Mouse (Mus musculus) left cerebral cortex, postnatal 4 days (tissue): ENCODE data around the gene Phf24. TPM values are rescaled to one million over a fixed set of nuclear protein-coding genes. Genes with fewer than 3 reads are reported as not detected.

Experiments used
- DNase-seq: peaks from one replicate; pipeline ENCODE4 v3.0.0-alpha.2; 2022
- intact Hi-C: fragments of 180-260 bp; cut with DNase I; formaldehyde crosslinking; loops from one replicate; pipeline ENCODE4 v1.15.1; 2025
- total RNA-seq, 2 experiments: library from RNA; stranded (reverse); gene quantifications; 2 replicates each; pipeline ENCODE4 v1.2.3; 2021

Gene Phf24
- total RNA-seq, 2 experiments from 2014 or later: 156 to 162 TPM

- no peak for DNase-seq
- intact Hi-C loops: no loop called here
Measured at GRCm38 (mm10) chr4:42949051-42949675, 32.7 kb downstream of the Phf24 start.

GRCm38 (mm10) chr4:42949676-42950051 lies 33.2 kb downstream of the Phf24 start, which contains the start of gene Dnajb5:
Dnajb5 (plus strand) TSS chr4:42949814.
- intact Hi-C loops: no loop called here
- DNase-seq: peak; percentile 97

GRCm38 (mm10) chr4:42950065-42950558 lies 33.7 kb downstream of the Phf24 start:
- intact Hi-C loops: no loop called here
- peak; percentile 92 for DNase-seq

- DNase-seq: no peak
- intact Hi-C loops: no loop called here
Measured at GRCm38 (mm10) chr4:42951206-42952195, 35.0 kb downstream of the Phf24 start.

- intact Hi-C loops: no loop called here
- DNase-seq: no peak
Measured at GRCm38 (mm10) chr4:42952563-42952962, 36.1 kb downstream of the Phf24 start.

GRCm38 (mm10) chr4:42953435-42954094 lies 37.1 kb downstream of the Phf24 start:
- DNase-seq: peak; percentile 83

GRCm38 (mm10) chr4:42954297-42954696 lies 37.8 kb downstream of the Phf24 start:
- intact Hi-C loops: no loop called here
- DNase-seq: peak; percentile 82

More at GRCm38 (mm10) chr4:42953435-42954094, 37.1 kb downstream of the Phf24 start:
- intact Hi-C loops: no loop called here

GRCm38 (mm10) chr4:42955200-42955599 lies 38.7 kb downstream of the Phf24 start:
- no peak for DNase-seq
- intact Hi-C loops: no loop called here

- intact Hi-C loops: no loop called here
- DNase-seq: no peak
Measured at GRCm38 (mm10) chr4:42956581-42956980, 40.1 kb downstream of the Phf24 start.

GRCm38 (mm10) chr4:42957306-42957705 lies 40.8 kb downstream of the Phf24 start:
- DNase-seq: no peak
- intact Hi-C loops: no loop called here

- intact Hi-C loops: no loop called here
- no peak for DNase-seq
Measured at GRCm38 (mm10) chr4:42957979-42958378, 41.5 kb downstream of the Phf24 start.

GRCm38 (mm10) chr4:42958942-42959341 lies 42.5 kb downstream of the Phf24 start:
- intact Hi-C loops: no loop called here
- no peak for DNase-seq

GRCm38 (mm10) chr4:42959382-42959781 lies 42.9 kb downstream of the Phf24 start:
- DNase-seq: no peak
- intact Hi-C loops: no loop called here

GRCm38 (mm10) chr4:42961592-42961991 lies 45.1 kb downstream of the Phf24 start:
- intact Hi-C loops: no loop called here
- DNase-seq: peak; percentile 66

GRCm38 (mm10) chr4:42963480-42963879 lies 47.0 kb downstream of the Phf24 start:
- no peak for DNase-seq
- intact Hi-C loops: no loop called here

GRCm38 (mm10) chr4:42965039-42965719 lies 48.7 kb downstream of the Phf24 start:
- DNase-seq: no peak
- intact Hi-C loops: loop anchor here (2.0 kb wide), 1 partner anchor 88 kb away; no protein-coding TSS in a partner anchor

GRCm38 (mm10) chr4:42969304-42969703 lies 52.8 kb downstream of the Phf24 start, which contains the start of gene 1700022I11Rik:
1700022I11Rik (plus strand) TSS chr4:42969604.
- DNase-seq: no peak
- intact Hi-C loops: no loop called here

- no peak for DNase-seq
- intact Hi-C loops: no loop called here
Measured at GRCm38 (mm10) chr4:42972952-42973351, 56.5 kb downstream of the Phf24 start.

- intact Hi-C loops: no loop called here
- DNase-seq: no peak
Measured at GRCm38 (mm10) chr4:42973868-42974267, 57.4 kb downstream of the Phf24 start.

- intact Hi-C loops: no loop called here
- DNase-seq: no peak
Measured at GRCm38 (mm10) chr4:42978062-42978461, 61.6 kb downstream of the Phf24 start.
